Mouse (Mus musculus) inflammation-experienced regulatory T-cells (primary cell): ENCODE measurements around the gene Eml1. TPM values are rescaled to one million over a fixed set of nuclear protein-coding genes. Genes with fewer than 3 reads are reported as not detected.

ENCODE experiments used
- polyA plus RNA-seq, 2 experiments: library from polyadenylated mRNA; unstranded; fragments of 100-300 nt; shearing (Covaris generic); gene quantifications; one replicate each; pipeline ENCODE4 v1.2.1; 2017

Gene Eml1
- polyA plus RNA-seq: 1 to 10 TPM; 1.0 to 1.7 TPM

DNA sequence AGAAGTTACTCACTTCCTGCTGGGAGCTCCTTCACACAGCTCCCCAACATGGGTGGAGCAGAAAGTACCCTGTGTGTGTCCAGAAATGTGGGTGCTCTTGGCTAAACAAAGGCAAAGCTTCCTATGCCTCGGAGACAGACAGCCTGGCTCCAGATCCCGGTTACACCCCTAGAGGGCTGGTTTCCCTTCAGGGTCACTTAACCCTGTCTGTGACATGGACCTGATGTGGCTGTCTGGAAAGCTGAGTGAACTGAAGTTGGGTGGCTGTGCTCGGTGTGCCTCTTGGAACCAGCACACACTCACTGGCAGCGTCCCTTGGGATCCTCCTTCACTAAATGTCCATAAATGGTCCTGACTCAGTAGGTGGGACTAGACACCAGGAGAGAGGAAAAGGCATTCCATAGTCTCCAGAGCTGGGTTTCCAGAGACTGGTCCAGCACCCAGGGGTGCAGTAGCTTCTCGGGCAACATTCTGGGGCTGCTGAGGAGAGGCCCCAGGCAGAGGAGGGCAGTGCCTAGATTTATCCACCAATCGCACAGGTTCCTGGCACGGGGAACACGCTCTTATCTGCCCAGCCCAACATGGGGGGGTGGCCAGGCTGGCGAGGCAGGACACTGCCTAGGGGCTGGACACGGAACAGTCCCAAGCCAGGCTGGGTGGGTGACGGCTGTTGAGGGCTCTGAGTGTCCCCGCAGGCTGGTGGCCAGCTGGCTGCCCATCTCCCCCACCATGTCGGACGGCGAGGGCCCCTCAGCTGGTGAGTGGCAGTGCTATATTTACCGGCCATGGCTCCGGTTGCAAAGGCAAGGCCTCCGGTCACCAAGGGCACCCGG, at the start of gene Eml1:
Gene Eml1, plus strand, starts transcription at position 362 of the 833 bp plus-strand sequence.

DNA sequence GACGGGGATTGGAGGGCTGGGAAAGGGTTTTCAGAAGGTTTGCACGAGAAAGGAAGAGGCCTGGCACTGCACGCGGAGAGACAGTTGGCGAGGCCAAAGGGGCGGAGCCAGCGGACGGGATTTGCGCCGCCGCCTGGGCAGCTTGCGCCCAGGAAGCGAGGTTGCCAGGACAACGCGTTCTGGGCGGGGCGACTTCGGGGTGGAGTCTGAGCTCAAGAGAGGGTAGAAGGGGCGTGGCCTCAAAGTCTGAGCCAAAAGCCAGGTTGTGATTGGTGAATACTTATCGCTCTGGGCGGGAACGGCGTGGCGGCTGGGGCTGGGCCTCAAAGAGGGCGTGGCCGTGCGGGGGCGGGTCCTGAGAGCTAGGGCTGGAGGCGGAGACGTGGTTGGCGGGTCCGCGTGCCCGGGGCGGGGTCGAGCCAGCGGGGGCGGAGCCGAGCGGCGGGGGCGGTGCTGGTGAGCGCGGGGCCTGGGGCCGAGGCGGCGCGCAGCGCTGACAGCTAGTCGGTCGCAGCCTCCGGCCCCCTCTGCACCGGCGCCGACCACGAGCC, 36.8 kb upstream of the Eml1 start, which contains the start of gene Cyp46a1:
Gene Cyp46a1, plus strand, starts transcription at position 487 of the 551 bp plus-strand sequence.

DNA sequence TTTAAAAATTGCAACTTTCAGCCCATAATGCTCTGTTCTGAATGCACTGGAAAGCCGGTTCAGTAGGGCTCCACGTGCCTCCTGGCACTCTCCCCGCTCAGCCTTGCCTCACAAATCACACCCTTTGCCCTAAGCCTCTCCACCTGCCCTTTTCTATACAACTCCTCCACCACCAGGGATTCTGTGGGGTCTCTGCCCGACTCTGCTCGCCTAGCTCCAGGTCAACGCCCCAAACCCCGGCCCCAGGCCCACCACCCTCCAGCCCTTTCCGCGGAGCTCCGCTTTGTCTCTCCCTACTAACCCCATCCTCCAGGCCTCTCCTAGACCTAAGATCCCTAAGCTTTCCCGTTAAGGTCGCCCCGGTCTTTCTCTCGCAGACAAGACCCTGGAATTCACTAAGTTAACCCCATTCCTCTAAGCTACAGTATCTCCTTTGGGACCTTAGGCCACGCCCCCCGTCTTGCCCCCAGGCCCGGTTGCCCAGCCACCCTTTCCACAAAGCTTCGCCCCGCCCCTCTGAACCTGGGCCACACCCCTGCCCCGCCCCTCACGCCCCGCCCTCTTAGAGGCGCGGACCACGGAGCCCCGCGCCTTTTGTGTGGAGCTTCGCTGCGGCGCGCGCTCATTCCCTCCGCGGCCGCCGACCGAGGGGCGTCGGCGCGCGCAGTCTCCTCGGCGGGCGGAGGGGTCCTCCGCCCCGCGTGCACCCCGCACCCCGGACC, 183.5 kb downstream of the Eml1 start, which contains the start of gene Evl:
Gene Evl, plus strand, starts transcription at position 601 of the 722 bp plus-strand sequence.

Other genes with a start within 250 kb of the Eml1 start
- 100 to 1,000 TPM in 1 of 2 experiments, 10 to 100 TPM in 1; 92.1 to 116 TPM for gene Setd3, start 191.6 kb upstream of the Eml1 start, polyA plus RNA-seq
- 1 to 10 TPM; 3.1 to 3.3 TPM for gene Ccnk, start 191.4 kb upstream of the Eml1 start, polyA plus RNA-seq
- gene Ccdc85c, start 95.5 kb upstream of the Eml1 start, polyA plus RNA-seq: under 1 TPM; 0.28 to 0.29 TPM
- gene Hhipl1, start 64.7 kb upstream of the Eml1 start, polyA plus RNA-seq: under 1 TPM in 1 of 2 experiments, not detected in 1; 0.60 TPM
- gene Cyp46a1, start 36.6 kb upstream of the Eml1 start, polyA plus RNA-seq: 1 to 10 TPM in 1 of 2 experiments, not detected in 1; 3.3 TPM
- 100 to 1,000 TPM; 390 to 528 TPM for gene Evl, start 183.8 kb downstream of the Eml1 start, polyA plus RNA-seq